Mouse (Mus musculus): ENCODE measurements at regions not wholly inside any gene's neighbourhood (a gene's known extent, or its start where the extent isn't known, plus 50 kb on each side); places are given as distances from the start of the nearest gene placed in this dataset.

DNA sequence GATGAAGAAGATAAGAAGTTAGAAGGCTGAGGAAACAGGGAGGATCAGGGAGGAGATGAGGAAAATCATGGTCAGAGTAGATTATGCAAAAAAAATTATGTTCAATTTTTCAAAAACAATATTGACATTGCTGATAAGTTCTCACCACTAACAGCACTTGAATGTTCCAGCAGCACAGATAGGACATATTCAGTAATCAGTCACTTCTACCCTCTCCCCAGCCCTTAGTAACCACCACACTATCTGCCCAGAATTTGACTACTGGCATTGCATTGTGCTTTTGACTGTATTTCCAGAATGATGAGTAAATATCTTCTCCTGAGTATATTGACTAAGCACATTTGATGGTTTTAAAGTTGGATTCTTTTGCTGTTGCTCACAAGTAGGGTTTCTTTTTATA lies 140.5 kb downstream of the Cdca7 start:
- TF ChIP-seq EP300 (IDR thresholded peaks at IDR 0.05) (no peak), CTCF (IDR thresholded peaks at IDR 0.05) (no peak)
